Mouse (Mus musculus) myocyte (in vitro differentiated cells): ENCODE data around the gene Plcg1. TPM values are rescaled to one million over a fixed set of nuclear protein-coding genes. Genes with fewer than 3 reads are reported as not detected.

ENCODE experiments used
- H3K27me3 ChIP-seq: one replicate; pipeline ENCODE4 v1.6.1; 2011; ENCODE audit not compliant: control insufficient read depth, insufficient read depth, insufficient read length
- H3K36me3 ChIP-seq: one replicate; pipeline ENCODE4 v1.6.1; 2011; ENCODE audit not compliant: control insufficient read depth, insufficient read depth
- H3K4me2 ChIP-seq: one replicate; pipeline ENCODE4 v1.6.1; 2011; ENCODE audit warnings: low read depth, control low read depth
- H3K4me3 ChIP-seq: one replicate; pipeline ENCODE4 v1.5.1; 2011; ENCODE audit warnings: mild to moderate bottlenecking, control low read depth, moderate library complexity
- H3K79me2 ChIP-seq: one replicate; pipeline ENCODE4 v1.6.1; 2011; ENCODE audit not compliant: control insufficient read depth, insufficient read depth
- H3ac ChIP-seq: one replicate; pipeline ENCODE4 v1.6.1; 2011; ENCODE audit not compliant: control insufficient read depth, insufficient read length
- CEBPB ChIP-seq: IDR thresholded peaks from 2 replicates; pipeline ENCODE4 v1.6.1; 2011; ENCODE audit warnings: mild to moderate bottlenecking, moderate library complexity; ENCODE audit not compliant: poor library complexity, insufficient read depth, severe bottlenecking
- E2F4 ChIP-seq: IDR thresholded peaks from one replicate; pipeline ENCODE4 v1.6.1; 2011; ENCODE audit warnings: mild to moderate bottlenecking, control low read depth, moderate library complexity; ENCODE audit not compliant: insufficient read depth
- MAX ChIP-seq: IDR thresholded peaks from one replicate; pipeline ENCODE4 v1.6.1; 2011; ENCODE audit warnings: low read depth, mild to moderate bottlenecking, control low read depth
- MYOD1 ChIP-seq, 3 experiments: IDR thresholded peaks; one replicate each; pipeline ENCODE4 v1.6.1; 2011; ENCODE audit warnings: control low read depth in 2 of 3, low read depth in 2 of 3, mild to moderate bottlenecking in 2 of 3, moderate library complexity in 1 of 3; ENCODE audit not compliant: insufficient read length in 2 of 3, control insufficient read depth in 1 of 3
- MYOG ChIP-seq, 3 experiments: IDR thresholded peaks; one replicate each; pipeline ENCODE4 v1.6.1; 2011; ENCODE audit warnings: control low read depth in 2 of 3, low read depth in 2 of 3, mild to moderate bottlenecking in 2 of 3; ENCODE audit not compliant: insufficient read length in 2 of 3, control insufficient read depth in 1 of 3, insufficient read depth in 1 of 3
- POLR2A ChIP-seq: IDR thresholded peaks from one replicate; pipeline ENCODE4 v1.6.1; 2011; ENCODE audit warnings: low read depth, mild to moderate bottlenecking, control low read depth, moderate library complexity; ENCODE audit not compliant: insufficient read length
- POLR2AphosphoS2 ChIP-seq: IDR thresholded peaks from one replicate; pipeline ENCODE4 v1.6.1; 2011; ENCODE audit warnings: low read depth, control low read depth; ENCODE audit not compliant: insufficient read length
- REST ChIP-seq: IDR thresholded peaks from one replicate; pipeline ENCODE4 v1.6.1; 2011; ENCODE audit warnings: mild to moderate bottlenecking, control low read depth, moderate library complexity; ENCODE audit not compliant: insufficient read depth, insufficient read length
- SRF ChIP-seq: IDR thresholded peaks from one replicate; pipeline ENCODE4 v1.6.1; 2011; ENCODE audit warnings: low read depth; ENCODE audit not compliant: control insufficient read depth, insufficient read length
- TCF12 ChIP-seq: IDR thresholded peaks from one replicate; pipeline ENCODE4 v1.6.1; 2011; ENCODE audit warnings: mild to moderate bottlenecking, control low read depth; ENCODE audit not compliant: poor library complexity, insufficient read depth, severe bottlenecking
- TCF3 ChIP-seq: IDR thresholded peaks from one replicate; pipeline ENCODE4 v1.6.1; 2011; ENCODE audit warnings: low read depth, control low read depth; ENCODE audit not compliant: insufficient read length
- USF1 ChIP-seq: IDR thresholded peaks from one replicate; pipeline ENCODE4 v1.6.1; 2011; ENCODE audit warnings: low read depth, mild to moderate bottlenecking, control low read depth, moderate library complexity
- polyA plus RNA-seq: library from polyadenylated mRNA; unstranded; fragments of >200 nt; fragmentation: generic; extraction: Trizol; gene quantifications from one replicate; pipeline ENCODE4 v1.2.1, GENCODE M21; 2012; ENCODE audit warnings: missing spikeins

The Plcg1 gene
- polyA plus RNA-seq, 1 experiment = 36.6 TPM

DNA sequence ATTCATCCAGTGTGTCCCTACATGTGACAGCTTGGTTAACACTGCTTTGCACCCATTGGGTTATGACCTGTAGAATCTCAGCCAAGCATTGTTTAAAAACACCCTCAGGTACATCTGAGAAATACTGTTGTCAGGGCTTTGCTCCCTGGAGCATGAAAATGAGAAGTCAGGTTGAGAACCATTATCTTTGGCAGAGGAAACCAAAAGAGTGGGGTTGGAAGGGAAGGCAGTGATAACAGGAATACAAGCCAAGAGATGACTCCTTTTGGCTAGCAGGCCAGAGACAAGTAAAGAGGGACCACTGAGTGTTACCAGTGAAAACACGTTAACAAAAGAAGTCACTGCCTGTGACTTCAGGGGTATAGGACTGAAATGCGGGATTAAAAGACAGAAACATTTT, 33.3 kb downstream of the Plcg1 start:
- Histone ChIP-seq H3K4me3 (no peak overlapping the region), H3ac (no peak overlapping the region), H3K4me2 (no peak overlapping the region), H3K36me3 (peaks cover 7% of the 10 kb centered on the region), H3K79me2 (no peaks in the 10 kb centered on the region), H3K27me3 (no peaks in the 10 kb centered on the region)
- TF ChIP-seq MYOD1 (IDR thresholded peaks at IDR 0.05; ENCODE audit: control insufficient read depth in 1 of 3, insufficient read length in 2 of 3, low read depth in 2 of 3) (no peak), POLR2AphosphoS2 (no peak), TCF12 (no peak), TCF3 (no peak), E2F4 (no peak), SRF (no peak), MAX (no peak), USF1 (no peak)

- H3K4me2 ChIP-seq = no peak overlapping the region
- H3K79me2 ChIP-seq = no peaks in the 10 kb centered on the region
- no peaks in the 10 kb centered on the region for H3K27me3 ChIP-seq
- H3ac ChIP-seq = no peak overlapping the region
- TF ChIP-seq E2F4 (no peak), MYOD1 (IDR thresholded peaks at IDR 0.05; ENCODE audit: control insufficient read depth in 1 of 3, insufficient read length in 2 of 3, low read depth in 2 of 3) (no peak), MYOG (IDR thresholded peaks at IDR 0.05; ENCODE audit: control insufficient read depth in 1 of 3, insufficient read depth in 1 of 3, insufficient read length in 2 of 3, low read depth in 2 of 3) (no peak), TCF12 (no peak), POLR2AphosphoS2 (no peak), USF1 (no peak), REST (no peak), POLR2A (no peak), CEBPB (no peak), TCF3 (no peak), MAX (no peak), SRF (no peak)
- peaks cover 7% of the 10 kb centered on the region for H3K36me3 ChIP-seq
- H3K4me3 ChIP-seq = no peak overlapping the region
Observed at GRCm38 (mm10) chr2:160765096-160765495, 34.0 kb downstream of the Plcg1 start.

- TF ChIP-seq POLR2AphosphoS2 (peak; percentile 8), SRF (no peak), TCF12 (no peak)
- H3ac ChIP-seq = no peak overlapping the region
- H3K79me2 ChIP-seq = no peaks in the 10 kb centered on the region
- H3K36me3 ChIP-seq = peaks cover 3% of the 10 kb centered on the region
- H3K4me3 ChIP-seq = no peak overlapping the region
- H3K27me3 ChIP-seq = no peaks in the 10 kb centered on the region
- H3K4me2 ChIP-seq = no peak overlapping the region
Observed at GRCm38 (mm10) chr2:160766371-160766771, 35.3 kb downstream of the Plcg1 start.

DNA sequence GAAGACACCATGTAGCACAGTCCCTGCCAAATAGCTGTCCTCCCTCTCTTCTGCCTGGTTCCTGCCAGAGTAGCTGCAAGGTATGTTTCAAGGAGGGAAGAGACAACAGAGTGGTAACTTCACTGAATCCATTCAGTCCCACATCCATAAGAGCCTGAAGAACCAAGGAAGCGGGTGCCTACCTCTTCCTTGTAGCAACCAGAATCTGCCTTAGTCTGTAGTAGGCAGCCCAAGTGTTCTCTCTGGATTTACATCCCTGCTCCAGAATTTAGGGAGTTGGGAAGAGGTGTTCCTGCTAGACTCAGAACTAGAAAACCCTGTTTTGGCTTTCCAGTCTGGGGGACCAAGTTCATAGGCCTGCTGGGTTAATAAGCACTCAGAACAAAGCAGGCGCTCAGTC, 36.1 kb downstream of the Plcg1 start:
- H3K4me2 ChIP-seq = no peak overlapping the region
- H3K4me3 ChIP-seq = no peak overlapping the region
- H3K27me3 ChIP-seq = no peaks in the 10 kb centered on the region
- TF ChIP-seq USF1 (no peak), REST (no peak), POLR2AphosphoS2 (no peak), MYOG (IDR thresholded peaks at IDR 0.05; ENCODE audit: control insufficient read depth in 1 of 3, insufficient read depth in 1 of 3, insufficient read length in 2 of 3, low read depth in 2 of 3) (no peak), MAX (no peak), SRF (no peak), TCF3 (no peak), CEBPB (no peak), MYOD1 (IDR thresholded peaks at IDR 0.05; ENCODE audit: control insufficient read depth in 1 of 3, insufficient read length in 2 of 3, low read depth in 2 of 3) (no peak), TCF12 (no peak), POLR2A (no peak), E2F4 (no peak)
- no peaks in the 10 kb centered on the region for H3K79me2 ChIP-seq
- H3ac ChIP-seq = no peak overlapping the region
- H3K36me3 ChIP-seq = no peaks in the 10 kb centered on the region

DNA sequence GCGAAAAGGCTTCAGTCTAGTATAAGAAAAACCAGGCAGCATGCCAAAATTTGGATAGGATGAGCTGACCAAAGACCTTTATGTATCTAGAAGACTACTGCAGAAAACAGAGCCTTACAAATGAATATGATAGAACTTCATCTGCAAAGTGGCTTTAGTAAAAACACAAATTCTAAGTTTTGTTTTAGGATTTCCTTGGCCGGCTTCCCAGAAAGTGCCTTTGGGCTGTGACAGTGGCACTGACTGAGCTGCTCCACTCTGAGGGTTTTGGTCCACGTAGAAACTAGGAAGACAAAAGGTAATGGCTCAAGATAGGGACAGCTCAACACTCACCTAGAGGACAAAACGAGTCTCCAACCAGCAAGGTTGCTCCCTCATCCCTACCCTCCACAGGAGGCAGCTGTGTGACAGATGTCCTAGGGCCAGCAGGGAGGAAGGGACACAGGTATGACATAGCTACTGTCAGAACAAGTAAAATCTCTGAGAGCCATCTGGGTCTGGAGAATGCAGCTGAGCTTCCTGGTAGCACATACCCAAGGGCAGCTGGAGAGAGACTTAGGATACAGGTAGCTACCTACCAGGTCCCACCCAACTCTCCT, 37.1 kb downstream of the Plcg1 start:
- no peak overlapping the region for H3K4me2 ChIP-seq
- TF ChIP-seq MYOD1 (IDR thresholded peaks at IDR 0.05; ENCODE audit: control insufficient read depth in 1 of 3, insufficient read length in 2 of 3, low read depth in 2 of 3) (no peak), MYOG (IDR thresholded peaks at IDR 0.05; ENCODE audit: control insufficient read depth in 1 of 3, insufficient read depth in 1 of 3, insufficient read length in 2 of 3, low read depth in 2 of 3) (no peak), POLR2A (no peak), MAX (no peak), CEBPB (no peak)
- no peaks in the 10 kb centered on the region for H3K36me3 ChIP-seq
- H3K4me3 ChIP-seq = no peak overlapping the region
- no peaks in the 10 kb centered on the region for H3K79me2 ChIP-seq
- no peak overlapping the region for H3ac ChIP-seq
- no peaks in the 10 kb centered on the region for H3K27me3 ChIP-seq
